In the genomic region with DNA sequence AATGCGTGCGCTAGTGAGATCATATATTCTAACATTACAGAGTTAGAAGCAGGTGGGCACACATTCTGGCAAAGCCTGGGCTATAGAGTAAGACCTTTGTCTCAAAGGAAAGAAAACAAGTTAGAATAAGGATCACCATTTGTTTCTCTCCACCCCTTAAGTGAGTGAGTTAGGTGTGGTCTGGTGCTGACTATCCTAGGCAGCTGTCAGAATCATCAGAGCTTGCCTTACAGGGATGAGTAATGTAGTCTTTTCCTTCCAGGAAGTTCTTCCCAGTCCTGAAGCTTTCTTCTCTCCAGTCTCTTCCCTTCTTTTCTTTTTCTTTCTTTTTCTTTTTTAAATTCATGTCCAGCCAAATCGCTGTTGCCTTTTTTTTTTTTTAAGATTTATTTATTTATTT, we compare ENCODE assay signal across 21 mouse cellular contexts. TPM values are rescaled to one million over a fixed set of nuclear protein-coding genes. Genes with fewer than 3 reads are reported as not detected.
"Had no signal": no experiment of that assay in that cellular context is flagged by ENCODE, and none has a peak within 500 bp of the region (broad histone marks: within the 10 kb centered on the region; RNA-seq: fewer than 3 reads in every experiment).

No protein-coding gene starts in this region.

- H3K4me3 ChIP-seq: limb, embryonic 10.5 days; limb, embryonic 13.5 days; midbrain, embryonic 12.5 days; midbrain, embryonic 15.5 days; neural tube, embryonic 13.5 days had no signal

- ATAC-seq: midbrain, embryonic 15.5 days had no signal

- H3K27me3 ChIP-seq: limb, embryonic 13.5 days; midbrain, embryonic 15.5 days; neural tube, embryonic 13.5 days had no signal

- H3K27ac ChIP-seq: limb, embryonic 10.5 days; limb, embryonic 13.5 days; liver, embryonic 14.5 days; midbrain, embryonic 12.5 days; midbrain, embryonic 15.5 days; neural tube, embryonic 13.5 days had no signal

- H3K4me2 ChIP-seq: limb, embryonic 13.5 days; midbrain, embryonic 12.5 days; midbrain, embryonic 15.5 days; neural tube, embryonic 13.5 days had no signal

- H3K36me3 ChIP-seq: limb, embryonic 13.5 days; midbrain, embryonic 12.5 days; midbrain, embryonic 15.5 days; neural tube, embryonic 13.5 days had no signal

- DNase-seq: kidney, adult 18-20 months; kidney, adult 9 months; kidney, postnatal 14 days; kidney, postnatal 4 days; liver; lung, adult 2 months; lung, postnatal 14 days; lung, postnatal 4 days; retina, postnatal 1 day; thymus, postnatal 25 days had no signal

- H3K9ac ChIP-seq: limb, embryonic 13.5 days; liver, embryonic 14.5 days; midbrain, embryonic 12.5 days; midbrain, embryonic 15.5 days; neural tube, embryonic 13.5 days had no signal

- H3K9me3 ChIP-seq: limb, embryonic 10.5 days; limb, embryonic 13.5 days; midbrain, embryonic 12.5 days; midbrain, embryonic 15.5 days; neural tube, embryonic 13.5 days had no signal

RNA-seq across cellular contexts. Expression of gene Sp7, which starts 35.2 kb away (rescaled TPM):
- total RNA-seq: megakaryocyte progenitor cell, adult 5-6 weeks; megakaryocyte-erythroid progenitor cell, adult 5-6 weeks; neutrophil, adult 5-6 weeks had no signal
- polyA plus RNA-seq: small intestine, adult 2 months; spleen, adult 2 months had no signal

RNA-seq across cellular contexts. Expression of gene Amhr2, which starts 43.0 kb away (rescaled TPM):
- total RNA-seq: megakaryocyte progenitor cell, adult 5-6 weeks; megakaryocyte-erythroid progenitor cell, adult 5-6 weeks had no signal
- polyA plus RNA-seq: limb, embryonic 10.5 days; midbrain, embryonic 12.5 days had no signal
